Mouse (Mus musculus): ENCODE measurements around the gene Tbc1d22a. TPM values are rescaled to one million over a fixed set of nuclear protein-coding genes. Genes with fewer than 3 reads are reported as not detected.

The Tbc1d22a gene
- polyA plus RNA-seq (2012; fragmentation: generic; extraction: Trizol): 30.5 TPM

- Histone ChIP-seq H3K4me2 (ENCODE audit: low read depth) (peak within 1 kb of the TSS; percentile 99), H3K27me3 (ENCODE audit: control insufficient read depth, insufficient read depth, insufficient read length) (no peaks in the 10 kb centered on the region), H3K36me3 (ENCODE audit: control insufficient read depth, insufficient read depth) (no peaks in the 10 kb centered on the region), H3ac (ENCODE audit: control insufficient read depth, insufficient read length) (peak within 1 kb of the TSS; percentile 82), H3K79me2 (ENCODE audit: control insufficient read depth, insufficient read depth) (peaks cover 26% of the 10 kb centered on the region), H3K4me3 (peak within 1 kb of the TSS; percentile 97)
- TF ChIP-seq MYOG (IDR thresholded peaks at IDR 0.05; ENCODE audit: control insufficient read depth in 1 of 3, insufficient read depth in 1 of 3, insufficient read length in 2 of 3, low read depth in 2 of 3) (peak in 1 of 3 experiments; percentile 54), USF1 (IDR thresholded peaks at IDR 0.05; ENCODE audit: low read depth) (no peak), MYOD1 (IDR thresholded peaks at IDR 0.05; ENCODE audit: control insufficient read depth in 1 of 3, insufficient read length in 2 of 3, low read depth in 2 of 3) (no peak), POLR2AphosphoS2 (IDR thresholded peaks at IDR 0.05; ENCODE audit: insufficient read length, low read depth) (peak; percentile 95), E2F4 (IDR thresholded peaks at IDR 0.05; ENCODE audit: insufficient read depth) (no peak), TCF3 (IDR thresholded peaks at IDR 0.05; ENCODE audit: insufficient read length, low read depth) (no peak), REST (IDR thresholded peaks at IDR 0.05; ENCODE audit: insufficient read depth, insufficient read length) (no peak), CEBPB (IDR thresholded peaks at IDR 0.05; ENCODE audit: insufficient read depth, poor library complexity, severe bottlenecking) (no peak), TCF12 (IDR thresholded peaks at IDR 0.05; ENCODE audit: insufficient read depth, poor library complexity, severe bottlenecking) (no peak), SRF (IDR thresholded peaks at IDR 0.05; ENCODE audit: control insufficient read depth, insufficient read length, low read depth) (peak; percentile 84), POLR2A (IDR thresholded peaks at IDR 0.05; ENCODE audit: insufficient read length, low read depth) (peak; percentile 99), MAX (IDR thresholded peaks at IDR 0.05; ENCODE audit: low read depth) (peak; percentile 62)
Measured at GRCm38 (mm10) chr15:86213753-86214548, at the start of gene Tbc1d22a. TSS of gene Tbc1d22a (plus strand) at chr15:86214459.

- H3ac ChIP-seq (ENCODE audit: control insufficient read depth, insufficient read length): no peak overlapping the region
Measured at GRCm38 (mm10) chr15:86164718-86165345, 49.4 kb upstream of the Tbc1d22a start.

GRCm38 (mm10) chr15:86165811-86166590, 48.3 kb upstream of the Tbc1d22a start:
- no peak overlapping the region for H3K4me2 ChIP-seq (ENCODE audit: low read depth)
- H3K79me2 ChIP-seq (ENCODE audit: control insufficient read depth, insufficient read depth): no peaks in the 10 kb centered on the region
- TF ChIP-seq MAX (IDR thresholded peaks at IDR 0.05; ENCODE audit: low read depth) (no peak), CEBPB (IDR thresholded peaks at IDR 0.05; ENCODE audit: insufficient read depth, poor library complexity, severe bottlenecking) (no peak), E2F4 (IDR thresholded peaks at IDR 0.05; ENCODE audit: insufficient read depth) (no peak), POLR2AphosphoS2 (IDR thresholded peaks at IDR 0.05; ENCODE audit: insufficient read length, low read depth) (no peak), REST (IDR thresholded peaks at IDR 0.05; ENCODE audit: insufficient read depth, insufficient read length) (no peak), TCF12 (IDR thresholded peaks at IDR 0.05; ENCODE audit: insufficient read depth, poor library complexity, severe bottlenecking) (no peak), SRF (IDR thresholded peaks at IDR 0.05; ENCODE audit: control insufficient read depth, insufficient read length, low read depth) (no peak)
- no peaks in the 10 kb centered on the region for H3K27me3 ChIP-seq (ENCODE audit: control insufficient read depth, insufficient read depth, insufficient read length)
- no peaks in the 10 kb centered on the region for H3K36me3 ChIP-seq (ENCODE audit: control insufficient read depth, insufficient read depth)
- H3K4me3 ChIP-seq: no peak overlapping the region
- no peak overlapping the region for H3ac ChIP-seq (ENCODE audit: control insufficient read depth, insufficient read length)

More at GRCm38 (mm10) chr15:86164718-86165345, 49.4 kb upstream of the Tbc1d22a start:
- H3K27me3 ChIP-seq (ENCODE audit: control insufficient read depth, insufficient read depth, insufficient read length): no peaks in the 10 kb centered on the region
- no peak for TF ChIP-seq USF1 (IDR thresholded peaks at IDR 0.05; ENCODE audit: low read depth)
- TF ChIP-seq CEBPB (IDR thresholded peaks at IDR 0.05; ENCODE audit: insufficient read depth, poor library complexity, severe bottlenecking): no peak
- no peak for TF ChIP-seq MYOG (IDR thresholded peaks at IDR 0.05; ENCODE audit: control insufficient read depth in 1 of 3, insufficient read depth in 1 of 3, insufficient read length in 2 of 3, low read depth in 2 of 3)
- TF ChIP-seq POLR2AphosphoS2 (IDR thresholded peaks at IDR 0.05; ENCODE audit: insufficient read length, low read depth): no peak
- TF ChIP-seq SRF (IDR thresholded peaks at IDR 0.05; ENCODE audit: control insufficient read depth, insufficient read length, low read depth): no peak
- peak in 2 of 3 experiments; percentile 26 to 50 for TF ChIP-seq MYOD1 (IDR thresholded peaks at IDR 0.05; ENCODE audit: control insufficient read depth in 1 of 3, insufficient read length in 2 of 3, low read depth in 2 of 3)
- H3K79me2 ChIP-seq (ENCODE audit: control insufficient read depth, insufficient read depth): no peaks in the 10 kb centered on the region
- H3K36me3 ChIP-seq (ENCODE audit: control insufficient read depth, insufficient read depth): no peaks in the 10 kb centered on the region
- no peak overlapping the region for H3K4me3 ChIP-seq
- H3K4me2 ChIP-seq (ENCODE audit: low read depth): no peak overlapping the region

GRCm38 (mm10) chr15:86167032-86167655, 47.1 kb upstream of the Tbc1d22a start:
- Histone ChIP-seq H3K79me2 (ENCODE audit: control insufficient read depth, insufficient read depth) (no peaks in the 10 kb centered on the region), H3K36me3 (ENCODE audit: control insufficient read depth, insufficient read depth) (no peaks in the 10 kb centered on the region)

More at GRCm38 (mm10) chr15:86167032-86167655, 47.1 kb upstream of the Tbc1d22a start:
- Histone ChIP-seq H3K27me3 (ENCODE audit: control insufficient read depth, insufficient read depth, insufficient read length) (no peaks in the 10 kb centered on the region), H3K4me2 (ENCODE audit: low read depth) (no peak overlapping the region), H3ac (ENCODE audit: control insufficient read depth, insufficient read length) (no peak overlapping the region), H3K4me3 (no peak overlapping the region)
- no peak for TF ChIP-seq TCF3 (IDR thresholded peaks at IDR 0.05; ENCODE audit: insufficient read length, low read depth)
- TF ChIP-seq SRF (IDR thresholded peaks at IDR 0.05; ENCODE audit: control insufficient read depth, insufficient read length, low read depth): no peak
- no peak for TF ChIP-seq CEBPB (IDR thresholded peaks at IDR 0.05; ENCODE audit: insufficient read depth, poor library complexity, severe bottlenecking)
- TF ChIP-seq MAX (IDR thresholded peaks at IDR 0.05; ENCODE audit: low read depth): no peak
- TF ChIP-seq TCF12 (IDR thresholded peaks at IDR 0.05; ENCODE audit: insufficient read depth, poor library complexity, severe bottlenecking): no peak
- TF ChIP-seq E2F4 (IDR thresholded peaks at IDR 0.05; ENCODE audit: insufficient read depth): no peak
- TF ChIP-seq REST (IDR thresholded peaks at IDR 0.05; ENCODE audit: insufficient read depth, insufficient read length): no peak
- TF ChIP-seq USF1 (IDR thresholded peaks at IDR 0.05; ENCODE audit: low read depth): no peak
- TF ChIP-seq POLR2A (IDR thresholded peaks at IDR 0.05; ENCODE audit: insufficient read length, low read depth): no peak
- no peak for TF ChIP-seq MYOD1 (IDR thresholded peaks at IDR 0.05; ENCODE audit: control insufficient read depth in 1 of 3, insufficient read length in 2 of 3, low read depth in 2 of 3)
- TF ChIP-seq MYOG (IDR thresholded peaks at IDR 0.05; ENCODE audit: control insufficient read depth in 1 of 3, insufficient read depth in 1 of 3, insufficient read length in 2 of 3, low read depth in 2 of 3): no peak
- no peak for TF ChIP-seq POLR2AphosphoS2 (IDR thresholded peaks at IDR 0.05; ENCODE audit: insufficient read length, low read depth)
